Mouse (Mus musculus) heart, postnatal 0 days (tissue): ENCODE measurements around the gene Hist2h3c1. TPM values are rescaled to one million over a fixed set of nuclear protein-coding genes. Genes with fewer than 3 reads are reported as not detected.

ENCODE experiments used
- ATAC-seq: fragments of 200-750 bp; cut with Nextera tagmentation; 2 replicates; pipeline ENCODE4 v1.8.0; 2017; ENCODE audit warnings: low read depth, moderate number of reproducible peaks, moderate library complexity; ENCODE audit not compliant: insufficient read depth
- DNase-seq: peaks from one replicate; pipeline ENCODE4 v3.0.0-alpha.2; 2016; ENCODE audit warnings: low spot score
- H3K27ac ChIP-seq: fragments of 300-500 bp; sonication (generic); 2 replicates; pipeline ENCODE4 v1.5.1; 2014; ENCODE audit warnings: low read depth, mild to moderate bottlenecking
- H3K27me3 ChIP-seq: fragments of 300-500 bp; sonication (generic); 2 replicates; pipeline ENCODE4 v1.6.1; 2014; ENCODE audit warnings: low read length, mixed read lengths; ENCODE audit not compliant: control insufficient read depth, insufficient read depth
- H3K36me3 ChIP-seq: fragments of 300-500 bp; sonication (generic); replicated peaks from 2 replicates; pipeline ENCODE4 v1.6.1; 2014; ENCODE audit warnings: low read length, mixed read lengths; ENCODE audit not compliant: control insufficient read depth, insufficient read depth
- H3K4me1 ChIP-seq: fragments of 300-500 bp; sonication (generic); 2 replicates; pipeline ENCODE4 v1.6.1; 2014; ENCODE audit warnings: antibody characterized with exemption; ENCODE audit not compliant: control insufficient read depth, insufficient read depth
- H3K4me2 ChIP-seq: fragments of 300-500 bp; sonication (generic); 2 replicates; pipeline ENCODE4 v1.6.1; 2014; ENCODE audit warnings: low read depth, mild to moderate bottlenecking, low read length, moderate library complexity
- H3K4me3 ChIP-seq: fragments of 300-500 bp; sonication (generic); 2 replicates; pipeline ENCODE4 v1.5.1; 2014; ENCODE audit warnings: low read depth, low read length
- H3K9ac ChIP-seq: fragments of 300-500 bp; sonication (generic); replicated peaks from 2 replicates; pipeline ENCODE4 v1.6.1; 2014; ENCODE audit warnings: low read depth, low read length, mixed read lengths
- H3K9me3 ChIP-seq: fragments of 300-500 bp; sonication (generic); replicated peaks from 2 replicates; pipeline ENCODE4 v1.6.1; 2016; ENCODE audit warnings: low read length; ENCODE audit not compliant: control insufficient read depth
- CTCF ChIP-seq: IDR thresholded peaks from 2 replicates; pipeline ENCODE4 v1.5.1; 2016; ENCODE audit warnings: antibody characterized with exemption, control low read depth, low read depth
- EP300 ChIP-seq: IDR thresholded peaks from 2 replicates; pipeline ENCODE4 v1.6.1; 2016; ENCODE audit warnings: antibody characterized with exemption, low read depth
- WGBS: fragments of 180-500 bp; shearing (Covaris S2); extraction: QIAGEN DNeasy Blood & Tissue Kit; methylation state at CpG from one replicate; pipeline ENCODE4 v1.1.7; 2014; 5-methylcytosine and 5-hydroxymethylcytosine counted together
- polyA plus RNA-seq: library from polyadenylated mRNA; unstranded; fragments of >200 nt; fragmentation: Nextera tagmentation; extraction: Ambion mirVana; gene quantifications from 2 replicates; pipeline ENCODE4 v1.2.1, GENCODE M21; 2015
- total RNA-seq: library from RNA; depleted of rRNA; stranded (reverse); fragments of >200 nt; gene quantifications from 2 replicates; pipeline ENCODE4 v1.2.3, GENCODE M21; 2014; ENCODE audit warnings: low replicate concordance

Hist2h3c1 gene
- total and polyA plus RNA-seq, 2 experiments from 2014 or later, result 0.19 TPM; not detected in 1

DNA sequence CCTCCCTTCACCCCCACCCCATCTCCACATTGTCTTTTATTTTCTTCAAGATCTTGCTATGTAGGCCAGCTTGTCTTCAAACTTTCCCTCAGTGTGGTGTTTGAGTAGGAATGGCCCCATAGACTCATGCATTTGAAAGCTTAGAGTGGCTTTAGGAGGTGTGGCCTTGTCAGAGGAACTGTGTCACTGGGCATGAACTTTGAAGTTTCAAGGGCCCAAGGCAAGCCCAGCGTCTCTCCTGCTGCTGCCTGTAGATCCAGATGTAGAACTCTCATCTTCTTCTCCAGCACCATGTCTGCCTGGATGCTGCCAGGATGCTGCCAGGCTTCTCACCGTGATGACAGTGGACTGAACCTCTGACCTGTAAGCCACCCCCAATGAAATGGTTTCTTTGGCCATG lies 17.7 kb upstream of the Hist2h3c1 start:
- Histone ChIP-seq H3K4me1 (peaks cover 12% of the 10 kb centered on the region; the same call in 1 of the 2 replicates), H3K4me3 (no peak overlapping the region), H3K4me2 (no peak overlapping the region), H3K27me3 (no peaks in the 10 kb centered on the region), H3K27ac (no peak overlapping the region), H3K36me3 (no peaks in the 10 kb centered on the region), H3K9ac (no peak overlapping the region), H3K9me3 (no peaks in the 10 kb centered on the region)
- DNase-seq (no peak), ATAC-seq (no peak)
- WGBS, result 56% methylated on average over 2 of the region's 2 CpGs
- TF ChIP-seq EP300 (no peak), CTCF (no peak)

DNA sequence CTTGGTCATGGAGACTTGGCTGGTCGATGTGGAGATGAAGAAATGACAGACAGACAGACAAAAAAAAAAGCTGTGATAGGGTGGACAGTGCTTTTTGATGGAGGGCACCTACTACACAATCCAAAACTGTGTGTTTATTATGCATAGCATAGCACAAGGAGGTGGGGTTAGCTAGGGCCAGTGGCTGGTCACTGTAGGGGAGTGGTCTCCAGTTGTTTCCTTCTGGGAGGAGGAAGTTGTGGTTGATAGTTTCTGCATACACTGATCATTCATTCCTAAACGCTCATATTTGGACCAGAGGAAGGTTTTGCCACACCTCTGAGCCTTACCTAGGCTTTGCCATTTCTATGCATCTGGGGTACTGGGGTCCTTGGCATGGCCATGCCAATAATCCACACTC lies 16.1 kb upstream of the Hist2h3c1 start:
- Histone ChIP-seq H3K4me2 (no peak overlapping the region), H3K4me3 (no peak overlapping the region), H3K36me3 (no peaks in the 10 kb centered on the region), H3K27ac (no peak overlapping the region), H3K27me3 (no peaks in the 10 kb centered on the region), H3K9me3 (no peaks in the 10 kb centered on the region), H3K4me1 (0 out of 2 replicates have a peak, but pooled peaks cover under 1% of the 10 kb centered on the region), H3K9ac (no peak overlapping the region)
- no peak for ATAC-seq
- 67% methylated on average over 2 of the region's 2 CpGs for WGBS
- no peak for DNase-seq
- TF ChIP-seq EP300 (no peak), CTCF (no peak)

DNA sequence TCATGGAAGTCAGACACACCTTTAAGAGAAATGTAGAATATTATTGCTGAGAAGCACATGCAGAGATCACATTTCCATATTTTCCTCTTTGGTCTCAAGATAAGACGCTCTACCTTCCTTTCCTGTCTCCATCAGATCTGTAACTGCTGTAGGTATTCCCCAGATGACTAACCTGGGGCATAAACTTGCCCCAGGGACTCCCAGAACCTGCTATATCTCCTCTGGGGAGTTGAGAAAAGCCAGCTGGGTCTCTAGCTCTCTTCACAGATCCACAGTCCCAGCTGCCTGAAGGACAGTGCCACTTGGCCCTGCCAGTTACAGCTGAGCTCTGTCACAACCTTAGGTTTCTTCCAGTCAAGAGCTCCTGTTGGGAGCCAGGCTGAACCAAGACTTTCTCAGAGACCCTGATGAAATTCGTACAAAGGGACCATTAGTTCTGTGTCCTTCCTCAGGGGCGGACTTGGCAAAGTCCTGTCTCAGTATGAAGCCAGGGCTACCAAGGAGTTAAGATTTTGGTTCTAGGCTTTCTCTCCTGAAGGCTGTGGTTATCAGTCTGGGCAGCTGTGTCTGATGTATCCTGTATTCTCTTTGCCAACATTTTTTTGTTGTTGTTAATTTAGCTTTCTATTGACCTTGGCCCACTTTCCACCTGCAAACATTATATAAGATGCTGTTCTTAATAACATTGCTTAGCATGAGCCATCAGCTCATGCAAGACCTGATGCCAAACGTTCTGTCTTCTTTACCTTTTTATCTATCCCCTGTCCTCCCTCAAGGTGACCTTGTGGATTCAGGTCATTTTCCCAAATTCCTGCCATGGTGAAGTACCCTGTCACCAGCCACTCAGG lies 15.4 kb upstream of the Hist2h3c1 start:
- TF ChIP-seq CTCF, result no peak
- no peak for TF ChIP-seq EP300
- Histone ChIP-seq H3K27ac (no peak overlapping the region), H3K27me3 (no peaks in the 10 kb centered on the region), H3K4me2 (no peak overlapping the region), H3K36me3 (no peaks in the 10 kb centered on the region), H3K9me3 (no peaks in the 10 kb centered on the region), H3K4me3 (no peak overlapping the region), H3K9ac (no peak overlapping the region), H3K4me1 (no peaks in the 10 kb centered on the region)
- ATAC-seq (0 out of 2 replicates have a peak, but pooled peaks have one; percentile 22), DNase-seq (no peak)
- 57% methylated on average over 4 of the region's 4 CpGs for WGBS

DNA sequence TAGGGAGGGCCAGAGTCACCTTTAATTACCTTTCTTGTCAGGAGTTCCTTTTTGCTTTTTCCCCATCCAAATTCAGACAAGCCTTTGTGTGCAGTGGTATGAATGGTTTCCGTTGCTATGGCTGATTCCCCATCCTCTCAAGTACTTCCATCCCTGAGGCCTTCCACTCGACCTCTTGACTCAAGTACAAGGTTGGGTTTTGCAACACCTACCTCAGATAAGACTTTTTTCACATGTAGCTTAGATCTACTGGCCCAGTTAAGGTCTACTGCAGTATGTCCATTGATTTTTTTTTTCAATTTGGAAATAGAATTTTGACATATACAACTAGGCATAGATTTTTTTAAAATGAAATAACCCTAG lies 14.7 kb upstream of the Hist2h3c1 start:
- TF ChIP-seq EP300 (no peak), CTCF (no peak)
- H3K36me3 ChIP-seq, result no peaks in the 10 kb centered on the region
- H3K4me1 ChIP-seq, result no peaks in the 10 kb centered on the region
- no peak overlapping the region for H3K27ac ChIP-seq
- H3K27me3 ChIP-seq, result no peaks in the 10 kb centered on the region
- ATAC-seq, result no peak
- no peak for DNase-seq
- WGBS, result 30% methylated on average over 2 of the region's 2 CpGs
- H3K4me3 ChIP-seq, result no peak overlapping the region
- no peak overlapping the region for H3K9ac ChIP-seq
- H3K9me3 ChIP-seq, result no peaks in the 10 kb centered on the region
- no peak overlapping the region for H3K4me2 ChIP-seq

DNA sequence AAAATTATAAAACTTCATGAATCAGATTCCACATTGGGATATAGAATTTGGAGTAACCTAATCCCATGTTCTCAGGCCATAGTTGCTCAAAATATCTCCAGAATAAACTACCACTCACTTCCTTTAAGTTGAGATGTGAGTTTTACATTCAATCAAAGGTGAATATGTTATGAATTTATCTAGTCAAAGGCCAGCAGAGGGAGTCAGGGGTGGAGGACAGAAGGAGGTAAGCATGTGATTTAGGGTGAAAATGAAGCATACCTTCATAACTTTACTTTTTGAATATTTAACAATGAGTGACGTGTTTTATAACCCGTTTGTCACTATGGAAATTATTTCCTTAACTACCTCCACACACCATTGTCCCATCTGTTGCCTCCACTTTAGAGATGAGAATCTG lies 11.6 kb upstream of the Hist2h3c1 start:
- peaks cover 10% of the 10 kb centered on the region; the same call in 1 of the 2 replicates for H3K4me1 ChIP-seq
- H3K4me2 ChIP-seq, result no peak overlapping the region
- no peaks in the 10 kb centered on the region for H3K36me3 ChIP-seq
- TF ChIP-seq EP300 (no peak), CTCF (no peak)
- DNase-seq (no peak), ATAC-seq (no peak)
- H3K4me3 ChIP-seq, result no peak overlapping the region
- 85% methylated on average over 2 of the region's 2 CpGs for WGBS
- H3K9me3 ChIP-seq, result no peaks in the 10 kb centered on the region
- H3K27ac ChIP-seq, result no peak overlapping the region
- H3K9ac ChIP-seq, result no peak overlapping the region
- no peaks in the 10 kb centered on the region for H3K27me3 ChIP-seq
